Mouse (Mus musculus) cerebellum, adult 8-10 months (tissue): ENCODE measurements around the gene Gtf2f2.

Experiments used
- DNase-seq: peaks from one replicate; pipeline ENCODE4 v3.0.0; 2022

Gtf2f2 gene

DNA sequence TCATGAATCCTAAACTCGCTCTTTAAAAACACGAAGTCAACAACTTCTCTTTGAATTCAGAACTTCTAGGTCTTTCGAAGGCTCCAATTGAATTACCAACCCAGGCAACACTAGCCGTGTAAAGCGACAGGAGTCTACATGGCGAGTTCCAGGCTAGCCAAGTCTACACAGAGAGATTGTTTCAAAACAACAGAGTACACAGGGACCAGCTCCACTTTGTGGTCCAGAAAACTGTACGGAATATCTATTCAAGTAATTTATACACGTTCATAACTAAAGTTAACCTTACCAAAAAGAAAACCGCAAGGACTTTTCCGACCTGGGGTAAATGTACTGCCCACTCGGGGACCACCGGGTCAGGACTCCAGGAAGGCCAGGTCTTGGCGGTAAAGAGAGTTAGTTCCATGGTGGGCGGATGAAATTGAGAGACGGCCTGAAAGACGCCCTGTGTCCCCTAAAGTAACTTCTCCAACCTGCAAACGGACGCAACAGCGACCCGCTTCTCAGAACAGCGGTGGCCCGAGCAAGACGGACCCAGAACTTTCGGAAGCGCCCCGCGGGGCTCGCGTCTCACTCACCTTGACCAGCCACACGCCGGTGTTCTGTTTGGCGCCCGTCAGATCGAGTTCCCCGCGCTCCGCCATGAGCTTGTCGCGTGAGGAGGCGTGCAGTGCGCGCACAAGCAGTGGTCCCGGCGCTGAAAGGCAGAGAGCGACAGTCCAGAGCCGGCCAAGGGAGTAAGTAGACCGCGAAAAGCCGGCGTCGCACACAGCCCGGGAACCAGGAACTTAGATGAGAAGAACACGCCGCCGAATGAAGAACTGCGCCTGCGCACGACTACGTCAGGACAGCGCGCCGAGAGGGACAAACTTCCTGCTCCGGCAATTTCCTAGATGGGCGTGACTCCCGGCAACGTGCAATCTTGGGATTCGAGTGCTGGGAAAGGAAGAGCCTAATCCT is at the start of gene Gtf2f2:
Gtf2f2 (minus strand) TSS at position 764 of the 960 bp plus-strand sequence.
- DNase-seq, result peak; percentile 93

DNA sequence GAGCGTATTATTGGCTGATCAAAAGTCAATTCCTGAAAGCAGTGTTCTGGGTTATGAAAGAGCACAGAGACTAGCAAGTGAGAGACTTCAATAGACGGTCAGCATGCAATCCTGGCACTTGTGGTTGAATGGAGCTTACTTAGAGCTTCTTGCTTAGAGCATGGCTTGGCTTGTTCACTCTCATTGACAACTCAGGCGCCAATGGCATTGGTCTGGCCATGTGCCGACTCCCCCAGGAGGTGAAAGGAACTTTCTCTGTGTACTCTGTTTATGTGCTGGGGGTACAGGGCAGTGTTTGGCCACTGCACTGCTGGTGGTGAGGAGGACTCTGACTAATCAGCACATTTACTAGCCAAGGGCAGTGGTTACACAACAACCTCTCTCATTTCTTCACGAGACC is 48.8 kb upstream of the Gtf2f2 start:
- DNase-seq, result no peak

DNA sequence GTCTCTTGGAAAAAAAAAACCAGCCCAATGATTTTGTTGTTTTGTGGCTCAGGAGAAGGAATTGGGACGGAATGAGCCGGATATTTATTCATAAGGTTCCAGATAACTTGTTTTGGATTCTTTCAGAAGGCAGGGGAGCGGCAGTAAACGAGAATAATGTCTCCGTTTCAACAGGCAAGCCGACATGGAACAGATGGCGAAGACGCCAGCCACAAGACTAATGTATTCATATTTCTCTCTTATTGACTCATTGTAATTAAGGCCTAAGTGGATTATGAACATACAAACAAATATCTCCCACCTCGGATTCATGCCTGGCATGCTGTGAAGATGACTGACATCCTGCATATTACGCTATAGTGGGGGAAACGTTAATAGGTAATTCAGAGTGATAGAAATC is 43.1 kb upstream of the Gtf2f2 start:
- no peak for DNase-seq

- no peak for DNase-seq
These were observed 41.3 kb upstream of the Gtf2f2 start for GRCm38 (mm10) chr14:76051966-76052365.

DNA sequence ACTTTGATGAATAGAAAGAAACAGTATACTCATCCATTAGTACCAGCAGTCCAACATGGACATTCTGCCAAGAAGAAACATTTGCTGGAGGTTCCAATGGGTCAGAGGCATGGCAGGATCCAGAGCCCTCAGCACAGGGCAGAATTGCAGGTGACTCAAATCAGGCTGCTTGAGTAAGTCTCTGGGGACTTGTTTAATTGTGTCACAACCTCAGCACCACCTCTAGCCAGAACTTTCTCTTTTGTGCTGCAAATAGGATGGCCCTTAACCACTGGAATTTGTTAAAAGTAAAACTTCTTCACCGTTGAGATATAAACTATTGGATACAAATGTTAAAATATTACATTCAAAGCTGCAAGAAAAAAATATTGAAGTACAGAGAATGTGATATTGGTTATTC is 35.1 kb upstream of the Gtf2f2 start:
- no peak for DNase-seq

DNA sequence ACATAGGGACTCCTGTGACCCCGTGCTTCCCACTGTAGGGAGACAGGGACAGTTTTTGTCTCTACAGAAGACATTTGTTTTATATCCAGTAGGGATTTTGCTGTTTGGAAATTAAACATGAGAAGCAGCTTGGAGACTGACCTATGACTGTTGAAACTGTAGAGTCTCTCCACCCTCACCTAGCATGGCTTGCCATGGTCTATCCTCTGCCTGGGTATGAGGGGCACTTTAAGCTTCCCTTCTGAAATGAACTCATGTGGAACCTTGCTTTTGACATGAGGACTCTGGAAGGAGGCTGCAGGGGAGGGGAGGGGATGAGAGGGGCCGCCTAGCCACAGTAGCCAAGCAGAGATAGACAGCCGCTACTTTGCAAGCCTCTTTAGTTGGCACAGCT is 33.5 kb upstream of the Gtf2f2 start:
- no peak for DNase-seq

DNA sequence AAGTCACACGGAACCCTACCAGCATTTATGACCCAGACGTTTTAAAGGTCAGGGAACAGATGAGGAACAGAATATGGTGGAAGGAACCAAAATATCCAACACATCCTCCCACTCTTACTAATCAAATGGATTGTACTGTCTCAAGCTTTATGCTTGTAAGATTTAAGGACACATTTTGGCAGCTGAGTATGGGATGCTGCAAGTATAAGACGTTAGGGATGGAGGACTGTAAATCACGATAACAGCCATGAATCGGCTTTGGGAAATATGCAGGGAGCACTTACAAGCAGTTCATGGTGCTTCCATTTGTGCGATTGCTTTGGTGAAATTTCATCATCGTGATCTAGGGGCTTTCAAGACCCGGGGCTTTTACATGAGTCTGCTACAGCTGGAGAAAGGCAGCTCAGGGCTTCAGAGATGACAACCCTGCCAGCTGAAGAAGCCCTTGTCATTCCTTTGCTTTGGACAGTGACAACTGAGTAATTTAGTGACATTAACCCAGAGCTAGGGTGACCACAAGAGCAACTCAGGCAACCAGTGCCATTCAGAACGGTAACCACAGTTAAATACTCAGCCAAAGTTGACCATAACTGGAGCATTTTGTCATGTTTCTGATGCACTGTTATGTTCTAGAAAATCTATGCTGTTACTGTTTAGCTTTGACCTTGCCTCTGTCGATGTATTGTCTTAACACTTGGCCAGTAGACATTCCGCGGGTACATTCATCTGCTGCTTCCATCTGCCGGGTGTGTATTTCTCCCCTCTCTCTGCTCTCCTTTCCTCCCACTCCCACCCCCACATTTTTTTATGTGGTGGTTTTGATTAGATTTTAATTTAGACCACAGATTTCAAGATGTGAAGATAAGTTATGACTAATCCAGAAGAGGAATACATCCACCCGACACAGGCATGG is 32.8 kb upstream of the Gtf2f2 start:
- DNase-seq, result no peak

GRCm38 (mm10) chr14:76033221-76033637 is 22.6 kb upstream of the Gtf2f2 start:
- no peak for DNase-seq

DNA sequence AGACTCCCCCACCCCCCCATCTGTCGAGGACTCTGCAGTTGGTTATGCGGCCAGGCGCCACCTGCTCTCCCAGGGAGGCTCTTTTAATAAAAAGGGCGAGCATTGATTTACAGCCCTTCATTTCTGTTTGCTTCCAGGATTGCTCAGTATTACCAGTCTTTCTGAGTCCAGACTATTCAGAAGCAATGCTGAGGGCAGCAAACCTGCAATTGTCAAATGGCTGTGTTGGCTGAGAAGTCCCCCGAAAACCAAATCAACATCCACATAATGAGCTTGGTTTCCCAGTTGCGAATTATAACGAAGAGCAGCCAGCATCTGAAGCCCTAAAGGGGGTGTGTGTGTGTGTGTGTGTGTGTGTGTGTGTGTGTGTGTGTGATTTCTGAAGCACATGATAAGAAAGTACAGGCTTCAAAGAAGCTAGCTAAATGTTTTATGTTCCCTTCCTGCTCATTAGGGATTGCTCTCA is 22.0 kb upstream of the Gtf2f2 start:
- no peak for DNase-seq

DNA sequence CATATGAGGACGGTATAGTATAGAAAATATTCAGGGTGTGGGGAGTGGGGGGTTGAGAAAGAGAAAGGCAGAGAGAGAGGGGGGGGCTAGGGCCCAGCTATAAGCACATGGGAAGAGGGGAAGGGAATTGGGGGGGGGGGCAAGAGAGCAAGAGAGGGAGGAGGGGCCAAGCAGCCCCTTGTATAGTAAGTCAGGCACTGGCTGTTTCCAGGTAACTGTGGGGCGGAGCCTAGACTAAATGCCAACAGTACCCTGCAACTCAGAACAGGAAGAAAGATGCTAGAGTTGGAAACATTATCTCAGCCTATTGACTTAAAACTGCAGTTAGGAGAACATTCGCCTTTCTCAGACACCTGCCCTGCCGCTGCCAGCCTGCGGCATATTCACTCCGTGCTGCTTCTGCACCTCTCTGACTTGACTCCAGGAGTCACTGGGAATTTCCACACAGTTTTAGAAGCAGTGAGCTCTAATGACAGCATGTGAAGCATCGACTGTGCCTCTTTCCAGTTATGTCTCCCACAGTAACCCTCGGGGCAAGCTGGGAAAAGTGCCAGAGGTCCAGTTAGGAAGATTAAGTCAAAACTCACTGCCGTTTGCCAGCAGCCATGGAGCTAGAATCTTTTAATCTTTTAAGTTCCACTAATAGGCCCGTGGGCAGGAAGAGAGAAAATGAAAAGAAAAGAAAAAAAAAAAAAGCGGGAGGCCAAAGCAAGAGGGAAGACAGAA is 20.6 kb upstream of the Gtf2f2 start:
- DNase-seq, result peak; percentile 5

DNA sequence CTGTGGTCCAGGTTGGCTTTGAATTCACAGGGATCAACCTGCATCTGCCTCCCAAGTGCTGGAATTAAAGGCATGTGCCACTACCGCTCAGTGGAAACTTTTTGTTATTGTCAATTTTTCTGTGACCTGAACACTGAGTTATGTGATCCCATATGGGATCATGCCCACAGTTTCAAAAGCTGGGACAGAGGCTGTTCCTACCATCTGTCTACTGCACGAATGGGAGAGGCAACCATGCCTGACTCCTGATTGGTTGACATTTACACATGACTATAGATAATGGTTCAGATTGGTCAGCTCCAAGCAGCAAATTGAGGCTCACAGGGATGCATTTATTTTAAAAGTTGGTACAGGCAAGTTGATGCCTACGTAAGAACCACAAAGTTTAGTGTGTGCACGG is 14.0 kb upstream of the Gtf2f2 start:
- no peak for DNase-seq

- DNase-seq, result no peak
These were observed 10.5 kb upstream of the Gtf2f2 start for GRCm38 (mm10) chr14:76020927-76021719.

GRCm38 (mm10) chr14:76020259-76020785 is 9.7 kb upstream of the Gtf2f2 start:
- no peak for DNase-seq

DNA sequence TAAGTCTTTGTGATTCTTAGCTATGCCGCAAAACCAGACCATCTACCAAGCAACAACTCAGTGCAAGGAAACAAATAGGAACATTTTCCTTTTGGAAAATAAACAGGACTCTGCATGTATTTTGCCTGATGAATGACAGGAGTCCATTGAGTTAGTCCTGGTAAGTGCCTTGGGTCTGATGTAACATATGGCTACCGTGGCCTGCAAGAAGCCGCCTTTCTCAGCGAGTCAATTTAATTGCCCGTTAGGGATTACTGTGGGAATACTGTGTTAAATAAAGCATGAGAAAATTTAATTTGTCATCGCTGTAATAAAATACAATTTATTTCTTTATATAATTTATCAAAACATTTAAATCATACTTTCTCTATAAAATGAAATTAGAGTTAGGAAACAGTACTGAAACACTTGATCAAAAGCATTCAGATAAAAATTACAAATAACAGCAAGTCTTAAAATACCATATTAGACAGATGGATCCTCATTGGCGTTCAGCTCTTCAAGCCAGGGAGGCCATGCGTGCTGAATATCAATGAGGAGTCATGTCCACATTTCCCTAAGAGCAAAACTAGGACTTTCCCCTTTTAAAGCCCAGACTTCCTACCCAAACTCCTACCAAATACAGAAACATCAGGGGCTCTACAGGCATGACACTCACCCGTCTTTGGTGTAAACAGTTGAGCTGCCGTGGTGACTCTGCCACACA is 7.3 kb upstream of the Gtf2f2 start:
- DNase-seq, result no peak

DNA sequence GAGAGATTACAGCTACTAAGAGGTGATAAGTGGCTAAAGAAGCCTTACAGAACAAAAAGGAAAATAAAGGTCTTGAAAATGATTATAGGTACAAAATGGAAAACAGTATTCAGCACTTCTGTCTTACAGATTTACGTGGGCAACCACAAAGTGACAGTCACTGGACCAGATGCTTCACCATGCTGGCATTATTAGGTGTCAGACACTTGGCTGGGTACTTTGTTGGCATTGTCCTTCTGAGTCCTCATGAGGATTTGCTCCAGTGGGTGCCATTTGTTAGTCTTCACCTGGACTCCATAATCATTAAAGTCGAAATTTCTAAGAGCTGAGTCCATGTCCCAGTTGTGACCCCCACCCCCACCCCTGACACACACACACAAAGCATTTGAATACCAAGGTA is 3.7 kb upstream of the Gtf2f2 start:
- DNase-seq, result no peak

DNA sequence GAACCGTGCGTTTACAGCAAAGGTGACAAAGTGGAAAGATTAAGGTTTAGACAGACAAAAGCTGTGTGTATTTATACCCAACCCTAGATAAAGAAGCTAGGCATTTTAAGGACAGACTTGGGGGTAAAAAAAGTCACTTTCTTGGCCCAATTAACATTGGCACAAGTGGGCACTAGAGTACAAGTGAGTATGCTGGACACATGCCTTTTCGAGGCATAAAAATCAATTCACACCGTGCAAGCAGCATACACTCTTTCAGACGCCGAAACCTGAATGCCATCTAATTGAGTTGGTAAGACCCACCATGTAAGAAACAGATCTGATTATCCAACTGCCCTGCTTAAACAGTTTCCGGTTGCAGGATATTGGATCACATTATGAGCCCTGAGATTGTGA is 395 bp upstream of the Gtf2f2 start:
- no peak for DNase-seq

GRCm38 (mm10) chr14:76009185-76009584 is 1.5 kb downstream of the Gtf2f2 start:
- no peak for DNase-seq

DNA sequence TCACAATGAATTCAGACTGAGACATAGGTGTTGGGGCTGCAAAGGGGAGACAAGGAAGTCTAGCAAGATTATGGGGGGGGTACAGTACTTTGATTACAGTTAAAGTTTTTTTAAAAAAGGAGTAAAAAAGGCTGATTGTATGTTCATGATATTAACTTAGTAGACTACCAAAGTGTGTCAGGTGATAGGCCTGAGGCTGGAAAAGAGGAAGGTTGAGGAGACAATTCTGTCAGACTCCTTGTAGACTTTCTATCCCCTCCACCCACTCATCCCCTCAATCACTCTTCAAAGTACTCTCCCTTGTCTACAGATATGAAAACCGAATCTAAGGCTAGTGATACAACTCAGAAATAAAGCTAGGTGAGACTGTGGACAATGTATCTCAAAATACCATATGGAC is 2.5 kb downstream of the Gtf2f2 start:
- DNase-seq, result no peak

DNA sequence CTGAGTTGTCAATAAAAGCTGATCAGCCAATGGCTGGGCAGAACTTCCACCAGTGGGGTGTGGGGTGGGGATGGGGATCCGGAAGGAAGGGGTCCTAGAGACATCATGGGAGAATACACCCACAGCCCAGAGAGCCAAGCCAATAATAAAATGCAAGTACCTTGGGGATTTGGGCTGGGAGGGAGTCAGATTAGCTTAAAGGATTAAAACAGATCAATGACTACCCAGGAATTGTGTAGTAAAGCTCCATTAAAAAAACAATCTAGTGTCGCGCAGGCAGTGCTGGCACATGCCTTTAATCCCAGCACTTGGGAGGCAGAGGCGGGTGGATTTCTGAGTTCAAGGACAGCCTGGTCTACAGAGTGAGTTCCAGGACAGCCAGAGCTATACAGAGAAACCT is 5.7 kb downstream of the Gtf2f2 start:
- DNase-seq, result no peak

- no peak for DNase-seq
These were observed 8.9 kb downstream of the Gtf2f2 start for GRCm38 (mm10) chr14:76001781-76002180.

DNA sequence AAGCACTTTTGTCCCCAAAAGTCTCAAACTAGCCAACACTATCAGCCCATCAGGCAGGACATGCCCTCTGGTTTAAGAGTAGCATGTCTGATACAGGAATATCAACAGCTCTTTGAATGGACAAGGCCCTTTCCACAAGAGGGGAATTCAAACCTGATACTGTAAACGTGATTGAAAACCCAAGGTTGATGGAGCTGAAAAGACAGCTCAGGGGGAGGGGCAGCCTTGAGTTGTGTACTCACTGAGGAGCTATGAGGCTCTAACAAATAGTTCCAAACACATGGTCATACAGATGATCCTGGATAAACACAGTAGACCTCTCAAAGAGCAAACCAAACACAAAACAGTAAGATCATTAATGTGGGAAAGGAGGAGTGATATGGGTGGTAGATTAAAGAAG is 12.6 kb downstream of the Gtf2f2 start:
- no peak for DNase-seq
